Mouse (Mus musculus): ENCODE results near the gene Whrn. TPM values are rescaled to one million over a fixed set of nuclear protein-coding genes. Genes with fewer than 3 reads are reported as not detected.
A peak's percentile ranks its signal among the peaks of the same experiment; 100 is the strongest.

Gene Whrn
- total RNA-seq, 4 experiments from 2014 or later, result 2.5 to 4.4 (median 4.0) TPM

- no peak for DNase-seq (ENCODE audit: low spot score in 2 of 2)
Measured at GRCm38 (mm10) chr4:63409317-63409907, 86.4 kb downstream of the Whrn start.

DNA sequence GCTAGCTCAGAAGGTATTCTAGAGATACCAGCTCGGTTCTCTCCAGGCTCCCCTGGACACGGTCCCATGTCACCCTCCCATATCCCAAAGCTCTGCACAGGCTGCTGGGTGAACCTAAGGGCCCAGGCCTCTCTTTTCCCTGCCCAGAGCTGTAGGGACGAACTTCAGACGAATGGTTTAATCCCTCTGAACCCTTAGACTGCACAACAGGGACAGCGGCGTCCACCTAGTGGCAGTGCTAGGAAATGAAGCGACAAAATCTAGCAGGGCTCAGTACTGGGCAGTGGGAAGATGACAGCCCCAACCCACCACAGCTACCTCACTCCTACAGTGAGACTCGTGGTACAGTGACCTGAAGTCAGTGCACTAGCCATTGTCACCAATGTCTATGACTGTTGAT lies 87.1 kb downstream of the Whrn start:
- DNase-seq (ENCODE audit: low spot score in 2 of 2), result peak in 1 of 2 experiments; percentile 34

DNA sequence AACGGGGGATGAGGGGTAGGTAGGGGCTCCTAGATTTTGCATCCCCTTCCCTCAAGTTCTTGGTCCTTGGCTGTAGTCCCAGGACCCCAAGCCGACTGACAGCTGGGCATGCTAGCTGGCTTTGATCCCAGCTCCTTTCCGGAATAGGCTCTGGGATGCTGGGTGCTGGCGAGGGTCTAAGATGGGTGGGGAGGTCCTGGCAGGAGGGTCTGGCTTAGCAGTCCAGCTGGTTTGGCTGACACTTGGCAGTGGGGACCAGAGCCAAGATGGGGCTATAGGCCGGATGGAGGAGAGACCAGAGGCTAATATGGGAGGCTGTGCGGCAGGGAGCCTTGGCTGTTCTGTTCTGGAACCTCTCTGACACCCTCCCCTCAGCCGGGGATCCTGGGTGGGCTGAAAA lies 87.5 kb downstream of the Whrn start:
- DNase-seq (ENCODE audit: low spot score in 2 of 2), result no peak

DNA sequence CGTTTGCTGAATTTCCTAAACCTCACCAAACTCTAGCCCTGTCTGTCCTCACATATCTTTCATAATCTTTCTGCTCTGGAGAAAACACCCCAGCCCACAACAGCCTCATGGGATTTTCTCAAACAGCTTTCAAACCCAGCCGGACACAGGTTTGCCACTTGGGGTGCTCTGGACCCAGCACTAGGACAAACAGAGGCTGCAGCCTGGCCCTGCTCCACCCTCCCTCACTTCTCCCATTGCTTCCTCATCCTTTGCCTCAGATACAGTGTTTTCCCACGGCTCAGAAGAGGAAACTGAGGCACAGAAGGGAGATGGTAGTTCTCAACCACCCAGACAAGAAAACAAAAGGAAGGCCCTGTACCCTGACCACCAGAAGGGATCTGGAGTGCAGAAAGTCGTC lies 90.1 kb downstream of the Whrn start:
- DNase-seq (ENCODE audit: low spot score in 2 of 2), result no peak

DNA sequence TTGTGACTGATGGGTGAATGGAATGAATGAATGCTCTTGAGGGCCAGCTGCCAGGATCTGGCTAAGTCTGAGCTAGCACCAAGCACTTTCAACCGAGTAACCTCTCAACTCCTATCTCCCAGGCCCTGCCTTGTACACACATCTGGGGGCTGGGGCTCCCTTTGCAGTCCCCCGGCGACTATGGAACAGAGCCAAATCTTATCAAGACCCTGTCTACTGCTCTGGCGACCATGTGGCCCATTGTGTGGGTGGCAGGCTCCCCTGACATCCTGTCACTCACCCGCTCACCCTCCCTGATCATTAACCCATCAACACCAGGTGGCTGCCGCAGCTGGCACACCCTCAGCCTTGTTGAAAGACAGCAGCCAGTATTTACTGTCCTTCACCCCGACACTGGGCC lies 90.7 kb downstream of the Whrn start:
- no peak for DNase-seq (ENCODE audit: low spot score in 2 of 2)

- no peak for DNase-seq (ENCODE audit: low spot score in 2 of 2)
Measured at GRCm38 (mm10) chr4:63404205-63404604, 91.6 kb downstream of the Whrn start.

- DNase-seq (ENCODE audit: low spot score in 2 of 2), result peak; percentile 79 to 86
Measured at GRCm38 (mm10) chr4:63403040-63403959, 92.5 kb downstream of the Whrn start, which contains the start of gene Akna. TSS of gene Akna (minus strand) at chr4:63403354.

DNA sequence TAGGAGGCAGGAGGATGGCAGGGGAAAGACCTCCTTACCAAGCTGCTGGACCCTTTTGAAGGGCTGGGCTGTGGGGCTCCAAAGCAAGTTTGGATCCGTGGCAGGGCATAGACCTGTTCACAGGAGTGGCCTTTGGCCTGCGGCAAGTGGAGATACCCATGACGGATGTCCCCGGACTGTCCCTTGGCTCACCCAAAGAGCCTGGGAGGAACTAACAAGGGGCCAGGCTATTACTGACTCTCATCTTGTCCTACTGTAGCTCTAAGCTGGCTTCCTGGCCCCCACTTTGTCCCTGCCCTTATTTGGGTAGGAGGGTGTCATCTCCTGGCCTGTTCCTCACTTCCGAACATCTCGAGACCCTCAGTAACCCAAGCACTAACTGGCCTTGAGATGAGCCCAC lies 93.2 kb downstream of the Whrn start:
- DNase-seq (ENCODE audit: low spot score in 2 of 2), result no peak

DNA sequence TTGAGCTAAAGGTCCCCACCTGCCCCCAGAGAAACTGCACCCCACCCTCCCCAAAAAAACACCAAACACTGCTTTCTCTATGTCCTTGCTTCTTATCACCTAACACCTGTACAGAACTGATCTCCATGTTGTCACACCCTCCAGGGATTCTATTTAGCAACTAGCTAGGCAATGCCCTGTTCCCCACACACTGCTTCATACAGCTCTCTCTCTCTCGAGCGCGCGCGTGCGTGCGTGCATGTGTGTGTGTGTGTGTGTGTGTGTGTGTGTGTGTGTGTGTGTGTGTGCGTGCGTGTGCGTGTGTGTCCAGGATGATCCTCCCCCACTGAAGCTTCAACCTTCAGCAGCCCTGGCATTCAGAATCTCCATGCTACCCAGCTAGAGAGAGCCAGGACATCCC lies 93.7 kb downstream of the Whrn start:
- no peak for DNase-seq (ENCODE audit: low spot score in 2 of 2)

- no peak for DNase-seq (ENCODE audit: low spot score in 2 of 2)
Measured at GRCm38 (mm10) chr4:63401620-63402019, 94.2 kb downstream of the Whrn start.

DNA sequence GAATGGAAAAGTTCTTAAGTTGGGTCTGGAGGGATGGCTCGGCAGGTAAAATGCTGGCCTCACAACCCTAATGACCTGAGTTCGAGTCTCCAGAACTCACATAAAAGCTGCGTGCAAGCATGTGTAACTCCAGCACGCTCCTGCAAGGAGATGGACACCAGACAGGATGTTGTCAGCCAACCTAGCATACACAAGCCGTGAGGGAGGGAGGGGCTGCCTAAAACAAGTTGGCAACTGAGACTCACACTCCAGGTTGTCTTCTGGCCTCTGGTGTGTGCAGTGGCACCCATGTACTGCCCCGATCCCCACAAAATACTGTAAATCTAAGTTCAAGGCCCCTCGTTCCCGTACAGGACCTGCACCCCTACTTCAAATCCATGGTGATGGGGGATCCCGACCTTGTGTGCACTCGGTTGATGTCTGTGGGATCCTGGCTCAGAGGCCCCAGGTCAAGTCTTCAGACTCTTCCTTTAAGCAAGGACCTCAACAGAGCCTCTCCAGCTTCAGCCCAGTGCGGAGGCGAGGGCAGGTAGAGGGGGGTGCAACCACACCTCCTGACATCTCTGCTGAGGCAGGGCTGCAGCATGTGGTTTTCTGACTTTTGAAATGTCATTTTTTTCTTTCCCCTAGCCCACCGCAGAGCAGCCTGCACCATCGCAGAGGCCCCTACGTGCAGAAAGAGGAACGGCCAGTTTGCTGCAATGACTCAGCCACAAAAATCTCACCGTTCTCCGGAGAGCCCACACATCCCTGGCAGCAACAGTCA lies 95.1 kb downstream of the Whrn start:
- no peak for DNase-seq (ENCODE audit: low spot score in 2 of 2)

- no peak for DNase-seq (ENCODE audit: low spot score in 2 of 2)
Measured at GRCm38 (mm10) chr4:63399691-63400270, 96.0 kb downstream of the Whrn start.

- peak in 1 of 2 experiments; percentile 32 for DNase-seq (ENCODE audit: low spot score in 2 of 2)
Measured at GRCm38 (mm10) chr4:63398854-63399609, 96.8 kb downstream of the Whrn start.

GRCm38 (mm10) chr4:63397981-63398537 lies 97.7 kb downstream of the Whrn start:
- DNase-seq (ENCODE audit: low spot score in 2 of 2), result no peak

DNA sequence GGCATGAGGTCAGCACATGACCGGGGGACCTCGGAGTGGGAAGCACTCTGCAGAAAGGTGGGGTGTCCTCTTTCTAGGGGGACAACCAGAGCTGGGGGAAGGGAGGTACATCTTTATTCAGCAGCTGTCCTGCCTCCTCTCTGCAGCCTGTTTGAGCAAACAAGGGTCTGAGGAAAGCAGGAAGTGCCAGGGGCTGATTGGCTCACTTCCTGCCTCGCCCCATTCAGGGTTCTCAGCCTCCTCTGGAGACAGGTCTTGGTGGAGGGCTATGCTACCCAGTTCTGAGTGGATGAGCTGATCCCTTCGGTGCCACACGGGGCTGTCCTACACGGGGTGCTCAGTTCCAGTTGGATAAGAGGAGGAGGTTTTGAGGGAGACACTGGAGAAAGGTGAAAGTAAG lies 104.5 kb downstream of the Whrn start:
- no peak for DNase-seq (ENCODE audit: low spot score in 2 of 2)

DNA sequence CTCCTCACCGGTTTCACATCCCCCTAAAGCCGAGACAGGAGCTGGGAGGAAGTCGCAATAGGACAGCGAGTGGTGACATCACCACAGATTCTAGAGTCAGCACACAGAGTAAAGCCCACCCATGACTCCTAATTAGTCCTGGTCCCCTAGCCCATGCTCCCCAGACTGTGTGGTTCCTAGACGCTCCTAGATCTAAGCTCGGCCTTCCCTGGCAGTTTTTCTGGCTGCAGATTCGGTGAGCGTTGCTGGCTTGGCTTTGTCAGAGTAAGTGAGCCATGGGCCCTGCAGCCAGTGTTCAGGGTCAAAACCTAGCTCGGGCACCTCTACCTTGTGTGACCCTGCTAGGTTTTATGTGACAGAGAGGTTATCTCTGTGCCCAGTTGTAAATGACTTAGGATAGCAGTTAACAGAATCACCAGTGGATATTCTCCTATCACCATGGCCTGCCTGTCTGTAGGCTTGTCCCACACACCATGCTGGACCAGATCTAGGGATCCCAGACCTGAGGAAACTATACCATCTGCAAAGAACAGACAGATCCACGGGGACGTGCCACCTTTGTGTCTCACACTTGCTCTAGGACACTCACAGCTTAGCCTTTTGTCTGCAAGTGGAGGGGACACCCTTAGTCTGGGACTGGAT lies 105.8 kb downstream of the Whrn start:
- no peak for DNase-seq (ENCODE audit: low spot score in 2 of 2)

DNA sequence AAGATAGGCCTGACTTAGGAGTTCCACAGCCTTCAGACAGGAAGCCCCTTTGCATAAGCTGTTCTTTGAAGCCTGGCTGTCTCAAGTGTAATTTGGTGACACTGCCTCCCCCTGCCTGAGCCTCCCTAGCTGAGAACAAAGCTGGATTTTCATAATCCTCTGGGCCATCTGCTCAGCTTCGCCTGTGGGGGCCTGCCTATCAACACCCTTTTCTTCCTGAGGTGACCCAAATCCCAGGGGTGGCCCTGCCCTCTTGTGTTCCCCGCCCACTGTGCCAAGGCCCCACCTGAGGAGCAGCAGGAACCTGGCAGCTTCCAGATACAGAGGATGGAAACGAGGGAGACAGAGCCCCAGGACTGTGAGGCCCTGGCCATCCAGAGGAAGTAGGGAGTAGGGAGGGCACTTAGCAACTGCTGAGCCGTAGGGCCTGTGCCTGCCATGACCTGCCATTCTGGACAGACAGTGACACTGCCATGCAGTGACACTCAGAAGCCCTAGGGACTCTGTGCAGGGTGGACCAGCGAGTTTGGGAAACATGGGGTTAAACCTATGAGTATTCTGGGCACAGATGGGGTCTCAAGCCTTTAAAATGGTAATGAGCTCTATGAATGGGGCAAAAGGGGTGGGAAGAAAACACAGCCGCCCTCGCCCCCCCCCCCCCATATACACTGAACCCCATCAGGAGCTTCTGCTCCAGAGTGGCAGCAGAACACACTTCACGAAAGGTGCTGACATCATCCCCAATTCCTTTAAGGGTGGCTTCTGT lies 106.5 kb downstream of the Whrn start:
- DNase-seq (ENCODE audit: low spot score in 2 of 2), result no peak

DNA sequence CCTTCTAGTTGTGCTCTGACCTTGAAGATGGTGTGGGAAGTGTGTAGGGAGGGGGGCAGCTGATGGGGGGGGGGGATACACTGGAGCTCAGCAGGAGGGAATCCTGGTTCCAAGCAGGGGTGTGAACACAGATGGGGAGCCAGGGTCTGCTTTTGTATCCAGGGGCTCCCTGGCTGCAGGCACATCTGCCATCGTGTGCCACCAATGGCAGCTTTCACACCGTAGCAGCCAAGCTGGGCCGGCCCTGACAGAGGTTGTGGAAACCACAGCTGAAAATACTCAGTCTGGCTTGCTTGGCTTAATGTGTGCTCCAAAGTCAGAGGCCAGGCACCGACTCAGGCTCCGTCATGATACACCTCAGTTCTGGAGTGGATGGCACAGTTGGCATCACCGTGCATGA lies 107.8 kb downstream of the Whrn start:
- DNase-seq (ENCODE audit: low spot score in 2 of 2), result no peak

GRCm38 (mm10) chr4:63385784-63386183 lies 110.0 kb downstream of the Whrn start:
- no peak for DNase-seq (ENCODE audit: low spot score in 2 of 2)

Data from gastrocnemius, adult 8-10 months (tissue).